Mouse (Mus musculus): ENCODE measurements around the gene Tex44.
A peak's percentile ranks its signal among the peaks of the same experiment; 100 is the strongest.

Gene Tex44

DNA sequence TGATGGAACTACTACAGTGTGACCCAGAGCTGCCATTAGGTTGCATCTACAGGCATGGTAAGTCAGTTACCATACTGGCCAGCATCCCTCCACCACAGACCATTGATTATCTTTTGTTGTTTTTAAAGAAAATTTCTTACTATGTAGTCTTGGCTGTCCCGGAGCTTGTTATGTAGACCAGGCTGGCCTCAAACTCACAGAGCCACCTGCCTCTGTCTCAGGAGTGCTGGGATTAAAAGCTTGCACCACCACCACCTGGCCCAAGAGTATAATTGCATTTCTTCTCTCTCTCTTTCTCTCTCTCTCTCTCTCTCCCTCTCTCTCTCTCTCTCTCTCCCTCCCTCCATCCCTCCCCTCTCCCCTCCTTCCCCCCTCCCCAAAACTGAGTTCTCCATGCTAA lies 1.8 kb upstream of the Tex44 start:
- DNase-seq = peak; percentile 66

DNA sequence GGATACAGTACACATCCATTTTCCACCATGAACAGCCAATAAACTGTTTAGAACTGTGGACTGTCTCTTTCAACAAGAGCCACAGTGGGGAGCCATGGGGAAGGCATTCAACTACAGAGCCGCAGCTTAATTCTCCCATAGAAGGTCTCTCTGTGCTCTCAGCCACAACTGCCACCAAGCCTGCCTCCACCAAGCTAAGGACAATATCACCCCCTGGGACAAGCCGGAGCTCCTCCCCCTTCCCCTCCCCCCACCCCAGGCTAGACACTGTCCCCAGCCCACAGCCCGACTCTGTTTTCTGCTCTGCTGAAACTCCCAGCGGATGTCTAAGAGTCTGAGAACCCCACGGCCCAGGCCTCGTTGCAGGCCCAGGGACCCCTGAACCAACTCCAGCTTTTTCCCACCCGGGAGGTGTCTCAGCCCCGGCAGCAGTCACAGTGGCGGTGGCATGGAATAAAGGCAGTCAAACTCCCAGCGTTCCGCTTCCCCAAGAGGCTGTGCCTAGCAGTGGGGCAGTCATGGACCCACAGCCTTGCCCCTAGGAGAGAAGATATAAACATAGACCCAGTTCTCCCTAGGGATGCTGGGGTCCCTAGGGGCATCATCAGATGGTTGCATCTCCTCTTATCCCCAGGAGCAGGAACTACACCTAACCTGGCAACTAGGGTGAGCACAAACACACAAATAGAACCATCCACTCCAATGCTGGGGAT lies 1.1 kb upstream of the Tex44 start:
- no peak for DNase-seq

DNA sequence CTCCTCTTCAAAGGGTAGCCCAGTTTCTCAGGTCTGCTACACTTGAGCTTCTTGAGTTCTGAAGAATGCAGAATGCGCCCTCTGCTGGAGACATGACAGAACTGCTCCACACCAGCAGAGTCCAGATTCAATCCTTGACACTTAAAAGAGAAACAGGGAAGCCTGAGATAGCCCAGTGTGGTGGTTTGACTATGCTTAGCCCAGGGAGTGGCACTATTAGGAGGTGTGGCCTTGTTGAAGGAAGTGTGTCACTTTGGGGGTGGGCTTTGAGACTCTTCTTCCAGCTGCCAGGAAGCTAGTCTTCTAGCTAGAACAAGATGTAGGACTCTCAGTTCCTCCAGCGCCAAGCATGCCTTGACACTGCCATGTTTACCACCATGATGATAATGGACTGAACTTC lies 3.9 kb downstream of the Tex44 start:
- peak; percentile 83 for DNase-seq

DNA sequence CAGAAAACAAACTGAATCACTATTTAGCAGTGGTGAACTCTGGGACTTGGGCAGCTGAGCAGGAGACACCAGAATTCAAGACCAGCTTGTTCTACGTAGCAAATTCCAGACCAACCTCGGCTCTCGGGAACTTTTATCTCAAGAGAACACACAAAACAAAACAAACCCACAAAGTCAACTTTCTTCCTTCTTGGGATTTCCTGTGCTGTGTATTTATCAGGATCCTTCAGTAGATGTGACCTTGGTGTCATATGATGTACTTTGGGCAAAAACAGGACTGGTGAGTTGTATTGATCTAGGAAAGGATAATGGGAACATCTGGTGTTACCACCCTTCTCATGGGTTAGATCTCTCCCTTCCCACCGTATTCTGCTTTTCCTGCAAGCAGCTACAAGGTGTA lies 6.6 kb downstream of the Tex44 start:
- DNase-seq = no peak

DNA sequence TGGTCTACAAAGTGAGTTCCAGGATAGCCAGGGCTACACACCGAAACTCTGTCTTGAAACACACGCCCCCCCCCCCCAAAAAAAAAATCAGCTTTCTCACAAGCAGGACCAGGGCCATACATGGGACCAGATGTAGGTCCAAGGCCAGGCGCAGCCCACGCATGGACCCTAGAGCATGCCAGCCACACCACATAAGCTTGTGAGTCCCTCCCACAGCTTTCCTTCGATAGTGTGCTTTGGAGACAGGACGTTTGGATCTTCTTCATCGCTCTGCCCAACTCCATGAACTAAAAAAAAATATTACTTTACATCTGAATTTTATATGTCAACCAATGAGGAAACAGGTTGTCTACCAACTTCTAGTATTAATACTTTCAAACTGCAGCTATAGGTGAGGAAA lies 7.2 kb downstream of the Tex44 start:
- no peak for DNase-seq

DNA sequence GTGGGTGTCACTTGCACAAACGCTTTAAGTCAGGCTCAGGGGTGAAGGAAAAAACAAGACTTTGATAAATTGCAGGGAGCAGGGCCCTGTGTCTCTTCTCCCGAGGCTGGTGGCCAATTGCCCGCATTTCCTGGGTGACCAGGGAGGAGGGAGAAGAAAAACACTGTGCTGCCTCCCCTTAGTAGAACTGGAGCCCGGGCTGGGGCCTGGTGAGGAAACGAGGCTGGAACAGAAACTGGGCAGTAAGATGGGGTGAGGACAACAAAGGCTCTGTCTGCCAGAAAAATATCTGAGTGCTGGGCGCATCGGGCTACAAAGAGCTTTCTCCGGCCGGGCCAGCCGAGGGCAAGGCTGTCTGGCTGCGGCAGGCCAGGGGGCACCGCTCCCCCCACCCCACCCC lies 7.9 kb downstream of the Tex44 start:
- DNase-seq = no peak

DNA sequence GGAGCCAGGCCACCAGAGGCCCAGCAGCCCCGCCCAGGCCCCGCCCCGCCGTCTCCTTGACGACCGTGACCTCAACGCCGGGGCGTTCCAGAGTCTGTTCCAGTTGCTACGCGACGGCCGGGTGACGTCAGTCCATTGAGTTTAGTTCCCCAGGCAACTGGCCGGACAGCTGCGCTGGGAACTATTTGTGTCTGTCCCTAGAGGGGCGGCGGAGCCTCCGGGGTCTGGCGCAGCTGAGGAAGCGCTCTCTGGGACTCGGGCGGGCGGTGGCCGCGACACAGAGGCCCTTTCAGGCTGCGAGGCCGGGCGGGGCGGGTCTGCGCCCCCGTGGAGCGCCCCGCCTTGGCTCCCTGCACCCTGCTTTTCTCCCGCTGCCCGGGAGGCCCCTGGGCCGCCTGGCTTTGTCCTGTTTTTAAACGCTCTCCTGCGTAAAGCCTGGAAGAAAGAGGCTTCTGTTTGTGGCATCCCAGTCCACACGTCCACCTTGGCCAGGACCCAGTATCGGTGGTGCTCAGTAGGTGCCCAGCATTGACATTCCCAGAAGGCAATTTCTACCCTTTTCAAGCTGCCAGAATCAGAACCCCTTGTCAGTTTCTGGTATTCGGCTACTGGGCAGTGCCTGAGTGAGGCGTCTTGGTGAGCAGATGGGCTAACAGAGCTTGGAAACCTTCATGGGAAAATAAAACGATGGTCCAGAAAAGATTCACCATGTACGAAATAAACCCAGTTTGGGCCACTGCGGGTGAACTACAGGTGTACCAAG lies 8.5 kb downstream of the Tex44 start:
- peak; percentile 97 for DNase-seq

DNA sequence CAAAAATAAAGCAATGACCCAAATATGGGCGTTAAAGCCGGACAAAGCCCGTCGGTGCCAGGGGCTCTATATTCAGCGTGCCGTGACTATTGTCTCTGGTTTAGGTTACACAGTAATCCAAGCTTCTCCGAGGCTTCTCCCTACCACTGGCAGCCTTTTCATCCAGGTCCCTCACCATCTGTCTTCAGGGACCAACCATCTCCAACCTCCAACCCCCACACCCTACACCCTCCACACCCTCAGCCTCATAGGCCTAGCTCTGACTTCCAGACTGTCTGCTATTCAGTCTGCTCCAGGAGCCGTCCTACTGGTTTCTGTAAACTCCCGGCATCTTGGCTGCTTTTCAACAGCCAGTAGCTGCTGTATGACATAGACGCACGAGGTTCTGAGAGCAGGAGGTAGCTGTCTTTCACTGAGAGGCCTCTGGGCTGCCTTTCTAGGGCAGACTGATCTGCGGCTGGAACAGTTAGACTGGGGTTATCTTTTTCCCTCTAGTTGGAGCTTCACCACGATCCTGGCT lies 9.2 kb downstream of the Tex44 start:
- DNase-seq = no peak

DNA sequence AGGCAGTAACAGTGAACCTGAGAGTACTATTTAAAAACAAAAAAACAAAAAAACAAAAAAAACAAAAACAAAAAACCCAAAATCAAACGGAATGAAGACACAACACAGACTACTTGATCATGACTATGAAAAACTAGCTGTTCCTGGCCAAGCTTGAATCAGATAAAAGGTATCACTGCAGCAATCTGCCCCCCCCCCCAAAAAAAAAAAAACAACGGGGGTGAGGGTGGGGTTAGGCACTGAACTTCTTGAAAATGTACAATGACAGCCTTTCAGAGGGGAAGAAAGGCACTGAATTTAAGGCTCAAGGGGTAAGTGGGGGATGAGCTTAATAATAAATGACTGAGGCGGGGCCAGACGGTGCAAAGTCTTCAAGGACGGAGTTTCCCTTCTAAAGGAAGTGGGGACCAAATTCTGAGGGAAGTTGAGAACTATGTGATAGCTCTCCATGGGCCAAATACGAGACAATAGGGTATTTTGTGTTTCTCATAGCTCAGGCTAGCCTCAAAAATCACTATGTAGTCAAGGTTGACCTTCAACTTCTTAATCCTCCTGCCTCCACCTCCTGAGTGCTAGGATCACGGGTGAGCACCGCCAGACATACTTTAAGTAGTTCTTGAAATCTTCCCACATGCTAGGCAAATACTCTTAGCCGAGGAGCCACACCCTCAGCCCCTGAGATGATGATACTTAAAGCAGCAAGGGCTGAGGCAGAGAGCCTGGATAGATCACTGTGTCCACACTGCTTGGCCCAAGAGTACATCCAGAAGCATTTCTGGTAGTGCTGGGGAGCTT lies 11.3 kb downstream of the Tex44 start:
- DNase-seq = no peak

DNA sequence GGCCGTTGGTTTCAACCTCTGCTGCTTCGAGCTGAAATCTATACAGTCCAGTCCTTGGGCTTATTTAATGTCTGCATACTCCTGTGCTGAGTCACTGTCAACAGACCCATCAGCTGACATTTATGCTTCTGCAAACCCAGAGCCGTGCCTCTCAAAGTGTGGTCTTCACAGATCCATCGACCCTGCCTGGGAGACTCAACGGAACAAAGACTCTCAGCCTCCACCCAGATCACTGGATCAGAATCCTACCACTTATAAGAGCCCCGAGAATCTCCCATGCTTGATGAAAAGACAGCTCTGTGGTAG lies 11.8 kb downstream of the Tex44 start:
- DNase-seq = no peak

DNA sequence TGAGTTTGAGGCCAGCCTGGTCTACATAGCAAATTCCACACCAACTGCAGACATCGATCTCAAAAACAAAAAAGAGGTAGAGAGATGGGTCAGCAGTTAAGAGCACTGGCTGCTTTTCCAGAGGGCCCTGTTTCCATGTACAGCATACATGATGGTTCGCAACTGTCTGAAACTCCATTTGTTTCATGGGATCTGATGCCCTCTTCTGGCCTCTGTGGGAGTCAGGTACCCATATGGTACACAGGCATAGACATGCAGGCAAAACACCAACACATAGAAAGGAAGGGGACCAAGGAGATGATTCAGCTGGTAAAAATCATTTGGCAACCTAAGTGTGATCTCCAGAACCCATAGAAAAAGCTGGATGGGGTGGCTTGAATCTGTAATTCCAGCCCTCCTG lies 12.4 kb downstream of the Tex44 start:
- peak; percentile 50 for DNase-seq

DNA sequence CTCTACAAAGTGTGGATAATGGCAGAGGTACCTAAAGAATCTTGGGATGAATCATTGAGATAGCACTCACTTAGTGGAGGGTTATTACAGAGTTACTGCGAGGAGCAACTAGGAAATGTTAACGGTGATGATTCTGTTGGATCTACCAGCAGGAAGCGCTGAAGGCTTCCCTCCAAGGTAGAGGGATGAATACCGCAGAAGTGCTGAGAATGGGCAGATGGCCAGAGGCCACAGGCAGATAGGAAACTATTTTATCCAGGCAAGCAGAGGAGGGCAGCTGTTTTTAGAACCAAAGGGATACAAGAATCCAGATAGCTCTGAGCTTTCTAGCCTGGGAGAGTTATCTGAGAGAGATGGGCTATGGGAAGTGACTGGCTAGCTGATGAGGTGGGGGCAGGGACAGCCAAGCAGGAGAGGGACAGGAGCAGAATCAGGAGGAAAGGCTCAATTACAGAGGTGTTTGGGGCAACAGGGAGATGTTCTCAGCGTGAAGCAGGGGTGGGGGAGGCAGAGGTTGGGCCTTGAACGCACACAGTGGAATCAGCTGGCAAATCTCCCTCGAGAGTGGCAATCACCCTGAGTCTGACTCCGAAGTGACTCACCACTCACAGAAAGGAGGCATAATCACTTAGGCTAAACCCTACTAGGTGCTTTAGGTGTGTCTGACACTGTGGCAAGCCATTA lies 13.5 kb downstream of the Tex44 start:
- DNase-seq = no peak

DNA sequence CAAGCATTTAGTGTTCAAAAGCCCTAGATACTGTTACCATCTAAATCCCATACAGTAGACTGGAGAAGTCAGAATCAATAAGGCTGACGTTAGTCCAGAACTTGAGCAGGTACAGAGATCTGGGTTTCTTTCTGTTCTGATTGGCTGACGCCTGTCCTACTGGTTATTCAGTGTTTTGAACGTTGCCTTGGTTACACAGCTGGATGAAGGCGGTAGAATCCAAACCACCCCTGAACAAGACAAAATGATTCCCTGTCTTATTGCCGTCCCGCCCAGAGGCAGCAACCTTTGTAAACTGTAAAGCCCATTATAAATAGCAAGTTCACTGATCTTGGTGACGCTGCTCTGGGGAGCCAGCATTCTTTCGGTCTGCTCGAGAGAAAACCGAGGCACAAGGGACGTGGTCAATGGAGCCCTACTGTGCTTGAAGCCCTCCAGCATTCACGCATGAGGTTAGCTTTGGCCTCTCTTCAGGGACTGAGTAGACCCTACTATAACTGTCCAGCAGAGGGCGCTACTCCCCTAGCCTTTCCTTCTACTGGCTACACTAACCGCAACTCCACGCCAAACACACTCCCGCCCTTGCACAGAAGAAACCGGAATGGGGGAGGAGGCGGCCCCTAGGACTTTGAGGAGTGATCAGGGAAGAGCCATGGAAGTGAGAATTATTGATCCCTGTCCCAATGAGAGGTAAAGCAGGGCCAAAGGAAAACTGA lies 14.2 kb downstream of the Tex44 start:
- DNase-seq = peak; percentile 93

DNA sequence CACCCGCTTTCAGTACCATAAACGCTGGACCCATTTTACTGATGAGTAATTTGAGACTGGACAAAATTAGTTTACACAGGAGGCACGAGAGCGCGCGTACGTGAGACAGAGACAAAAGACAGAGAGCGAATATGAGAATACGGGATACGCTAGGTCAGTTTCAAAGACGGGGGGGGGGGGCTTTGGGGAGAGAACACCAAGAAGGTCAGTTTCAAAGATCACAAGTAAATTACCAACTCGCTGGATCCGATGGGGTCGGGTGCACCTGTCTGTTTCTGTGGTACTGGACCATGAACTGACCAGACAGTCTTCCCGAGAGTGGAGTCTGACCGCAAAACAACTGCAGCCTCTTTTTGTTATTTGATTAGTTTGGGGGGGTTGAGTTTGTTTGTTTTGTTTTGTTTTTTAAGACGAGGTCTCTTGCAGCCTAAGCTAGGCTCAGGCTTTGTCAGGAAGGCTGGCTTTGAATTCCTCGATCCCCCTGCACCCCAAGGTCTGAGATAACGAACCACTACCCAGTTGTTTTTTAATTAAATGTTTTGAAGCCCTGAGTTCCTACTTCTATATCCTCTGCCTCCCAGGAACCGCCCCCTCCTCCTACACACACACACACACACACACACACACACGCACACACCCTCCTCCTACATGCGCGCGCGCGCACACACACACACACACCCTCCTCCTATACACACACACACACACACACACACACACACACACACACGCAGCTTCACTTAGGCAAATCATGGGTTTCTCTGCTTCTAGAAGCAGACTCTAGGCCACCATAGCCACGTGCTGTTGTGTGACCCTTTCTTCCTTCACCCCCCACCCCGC lies 15.0 kb downstream of the Tex44 start:
- peak; percentile 82 for DNase-seq

DNA sequence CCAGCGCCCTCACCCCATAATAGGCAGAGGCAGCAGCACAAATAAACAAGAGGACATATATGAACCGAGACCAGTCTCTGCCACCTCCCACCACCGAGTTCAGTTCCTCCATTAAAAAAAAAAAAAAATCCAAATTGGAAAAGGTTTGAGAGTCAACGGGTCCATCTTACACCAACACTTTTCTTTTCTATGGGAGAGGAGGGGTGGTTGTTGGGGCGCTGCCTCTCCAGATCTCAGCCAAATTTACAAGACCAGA lies 15.5 kb downstream of the Tex44 start:
- DNase-seq = no peak

DNA sequence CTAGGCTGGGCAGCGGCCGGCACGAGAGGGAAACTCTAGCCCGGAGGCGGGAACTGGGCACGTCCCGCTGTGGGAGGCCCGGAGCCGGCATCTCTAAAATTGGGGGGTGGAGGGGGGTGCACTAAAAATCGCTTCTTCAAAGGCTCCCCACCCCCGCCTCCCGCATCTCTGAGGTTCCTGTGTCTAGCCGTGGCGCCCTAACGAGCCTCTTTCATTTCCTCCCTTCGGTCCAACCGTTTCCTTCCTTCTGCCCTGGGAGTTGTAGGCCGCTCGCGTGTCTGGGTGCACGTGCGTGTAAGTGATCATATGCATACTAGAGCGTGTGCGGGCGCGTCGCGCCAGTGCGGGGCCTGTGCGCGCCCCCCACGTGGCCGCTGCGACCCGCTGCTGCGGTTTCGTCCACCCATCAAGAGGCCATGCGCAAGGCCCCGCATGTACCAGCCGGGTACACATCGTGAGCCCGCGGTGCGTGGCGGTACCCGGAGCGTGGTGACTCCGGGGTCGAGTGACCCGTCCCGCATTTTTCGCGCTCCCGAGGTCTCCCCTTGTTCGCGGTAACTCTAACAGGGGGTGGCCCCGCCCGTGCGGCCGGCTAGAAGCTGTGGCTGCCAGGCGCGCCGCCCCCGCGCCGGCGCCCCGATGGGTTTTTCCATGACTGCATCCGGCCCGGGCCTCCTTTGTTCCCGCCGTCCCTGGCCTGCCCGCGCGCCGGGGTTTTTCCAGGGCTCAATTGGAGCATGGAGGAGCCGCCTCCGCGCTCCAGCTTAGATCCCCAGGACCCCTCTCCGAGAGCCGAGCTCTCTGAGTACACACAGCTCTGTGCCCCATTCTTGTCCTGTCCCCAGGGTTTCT lies 16.1 kb downstream of the Tex44 start:
- DNase-seq = peak; percentile 91

DNA sequence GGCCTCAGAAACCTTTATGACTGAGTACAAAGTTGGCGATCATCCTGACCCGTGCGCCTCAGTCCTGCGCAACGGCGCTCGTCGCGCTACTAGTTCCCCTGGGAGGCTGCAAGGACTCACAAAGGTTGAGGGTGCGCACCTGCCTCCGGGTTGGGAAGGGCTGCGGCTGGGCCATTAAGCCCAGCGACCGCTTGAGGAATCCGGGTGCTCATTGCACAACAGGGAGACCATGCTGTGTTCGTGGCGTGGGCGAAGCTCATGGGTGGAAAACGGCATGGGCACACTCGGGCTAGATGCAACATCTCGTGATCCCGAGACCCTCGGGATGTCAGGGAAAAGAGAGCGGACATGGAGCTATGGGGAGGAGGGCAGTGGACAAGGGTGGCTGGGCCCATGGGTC lies 16.7 kb downstream of the Tex44 start:
- DNase-seq = no peak

DNA sequence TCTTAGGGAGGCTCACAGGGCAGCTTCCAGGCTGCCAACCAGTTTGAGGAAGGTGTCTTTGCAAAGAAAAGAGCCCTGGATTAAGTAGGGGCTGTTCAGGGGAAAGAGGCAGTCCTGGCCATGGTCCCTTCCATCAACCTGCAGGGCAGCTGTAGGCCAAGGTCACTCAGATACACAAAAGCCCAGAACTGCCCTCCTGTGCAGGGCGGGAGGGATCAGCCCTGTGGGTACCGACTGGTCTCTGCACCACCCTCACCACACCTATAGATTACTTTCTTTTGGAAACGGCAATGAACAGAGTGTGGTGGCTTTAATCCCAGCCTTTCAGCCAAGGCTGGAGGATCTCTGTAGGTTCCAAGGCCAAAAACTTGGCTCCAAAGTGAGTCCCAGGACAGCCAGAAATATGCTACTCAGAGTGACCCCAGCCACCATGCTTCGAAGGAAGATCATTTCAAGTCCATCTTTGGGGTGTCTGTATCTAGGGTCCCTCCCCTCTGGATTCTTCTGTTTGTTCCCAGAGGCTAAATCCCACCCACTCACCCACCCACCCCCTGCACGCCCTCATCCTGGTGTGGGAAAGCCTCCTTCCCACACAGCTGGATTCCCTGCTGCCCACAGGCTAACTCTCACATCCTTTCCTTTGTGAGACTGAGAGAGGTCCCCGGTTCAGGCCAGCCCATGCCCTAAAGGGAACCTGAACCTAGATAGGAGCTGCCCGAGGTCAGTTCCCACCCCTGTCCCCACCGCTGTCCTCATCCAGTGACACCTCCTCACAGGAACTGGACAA lies 17.4 kb downstream of the Tex44 start:
- no peak for DNase-seq

DNA sequence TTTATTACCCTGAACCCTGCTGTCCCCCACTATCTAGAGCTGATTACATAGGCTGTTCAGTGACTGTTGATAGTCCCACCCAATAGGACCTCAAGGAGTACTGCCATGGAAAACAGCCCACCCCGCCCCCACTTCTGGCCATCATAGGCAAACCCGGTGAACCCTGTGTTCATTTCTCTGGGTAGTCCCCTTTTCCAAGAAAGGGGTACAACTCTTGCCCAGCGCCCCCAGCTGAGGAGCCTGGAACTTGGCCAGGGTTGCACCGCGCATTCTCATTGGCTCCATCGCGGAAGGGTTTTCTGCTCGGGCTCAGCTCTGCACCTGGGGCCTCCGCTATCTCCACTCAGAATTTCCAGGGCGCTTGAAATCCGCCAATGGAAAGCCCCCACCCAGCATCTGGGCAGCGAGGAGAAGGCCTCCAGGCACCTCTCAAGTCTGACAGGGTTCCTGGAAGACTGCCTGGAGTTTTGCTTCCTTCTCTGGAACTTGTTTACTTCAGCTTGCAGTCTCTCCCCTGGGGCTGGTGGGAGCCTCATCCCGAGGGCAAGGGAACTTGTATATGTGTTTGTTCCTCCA lies 21.6 kb downstream of the Tex44 start:
- no peak for DNase-seq

DNA sequence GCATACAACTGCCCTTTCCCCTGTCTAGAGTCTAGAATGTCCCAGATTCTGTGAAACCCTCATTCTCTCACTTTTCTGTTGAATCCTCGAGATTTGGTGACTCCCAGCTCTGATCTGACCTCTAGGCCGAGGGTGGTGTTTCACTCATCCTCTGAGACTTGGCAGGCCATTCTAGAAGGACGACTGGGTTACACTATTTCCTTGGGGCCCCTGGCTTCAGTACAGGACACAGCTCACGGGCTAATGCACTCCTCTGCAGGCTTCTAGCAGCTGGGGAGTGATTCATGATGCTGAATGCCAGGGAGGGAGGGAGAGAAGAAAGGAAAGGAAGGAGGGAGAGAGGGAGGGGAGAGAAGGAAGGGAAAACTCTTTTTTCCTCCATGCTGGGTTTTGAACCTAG lies 22.1 kb downstream of the Tex44 start:
- no peak for DNase-seq

All from thymus, postnatal 14 days (tissue).